Mouse (Mus musculus) embryo, embryonic 10 days (tissue): ENCODE measurements around the gene Pak6.
"Not testable (repeated sequence)": the region's sequence is repeated elsewhere in the genome, so short reads cannot be mapped to it uniquely, and the experiment has no call there.

Experiments
- DNase-seq: peaks from one replicate; pipeline ENCODE4 v3.0.0-alpha.2; 2015; ENCODE audit warnings: low spot score

Gene Pak6

GRCm38 (mm10) chr2:118662902-118663803 is at the start of gene Pak6:
TSS of gene Pak6 (plus strand) at chr2:118663303.
- no peak for DNase-seq

GRCm38 (mm10) chr2:118618013-118618412 is 45.1 kb upstream of the Pak6 start:
- DNase-seq, result no peak

GRCm38 (mm10) chr2:118620101-118620500 is 43.0 kb upstream of the Pak6 start:
- no peak for DNase-seq

GRCm38 (mm10) chr2:118620608-118621007 is 42.5 kb upstream of the Pak6 start:
- no peak for DNase-seq

- DNase-seq, result no peak
Observed at GRCm38 (mm10) chr2:118629276-118629675, 33.8 kb upstream of the Pak6 start.

GRCm38 (mm10) chr2:118633441-118633840 is 29.7 kb upstream of the Pak6 start:
- DNase-seq, result no peak

- no peak for DNase-seq
Observed at GRCm38 (mm10) chr2:118637258-118637657, 25.8 kb upstream of the Pak6 start.

GRCm38 (mm10) chr2:118637888-118638526 is 25.1 kb upstream of the Pak6 start:
- peak; percentile 76 for DNase-seq

- DNase-seq, result no peak
Observed at GRCm38 (mm10) chr2:118638686-118639085, 24.4 kb upstream of the Pak6 start.

- no peak for DNase-seq
Observed at GRCm38 (mm10) chr2:118641147-118641546, 22.0 kb upstream of the Pak6 start.

- DNase-seq, result no peak
Observed at GRCm38 (mm10) chr2:118642431-118642830, 20.7 kb upstream of the Pak6 start.

- DNase-seq, result no peak
Observed at GRCm38 (mm10) chr2:118642942-118643341, 20.2 kb upstream of the Pak6 start.

GRCm38 (mm10) chr2:118646665-118647064 is 16.4 kb upstream of the Pak6 start:
- DNase-seq, result no peak

GRCm38 (mm10) chr2:118650697-118651096 is 12.4 kb upstream of the Pak6 start:
- not testable (repeated sequence) for DNase-seq

- DNase-seq, result no peak
Observed at GRCm38 (mm10) chr2:118656688-118657281, 6.3 kb upstream of the Pak6 start.

- DNase-seq, result no peak
Observed at GRCm38 (mm10) chr2:118658457-118658856, 4.6 kb upstream of the Pak6 start.

GRCm38 (mm10) chr2:118659077-118659476 is 4.0 kb upstream of the Pak6 start:
- DNase-seq, result no peak

- no peak for DNase-seq
Observed at GRCm38 (mm10) chr2:118659493-118659892, 3.6 kb upstream of the Pak6 start.

GRCm38 (mm10) chr2:118659998-118660452 is 3.1 kb upstream of the Pak6 start:
- DNase-seq, result peak; percentile 79

- DNase-seq, result no peak
Observed at GRCm38 (mm10) chr2:118661891-118662290, 1.2 kb upstream of the Pak6 start.

GRCm38 (mm10) chr2:118663804-118664766 is 982 bp downstream of the Pak6 start:
- no peak for DNase-seq
